Mouse (Mus musculus) lung, postnatal 0 days (tissue): ENCODE measurements at regions not wholly inside any gene's neighbourhood (a gene's known extent, or its start where the extent isn't known, plus 50 kb on each side); places are given as distances from the start of the nearest gene placed in this dataset.

Source experiments
- ATAC-seq: fragments of 200-750 bp; cut with Nextera tagmentation; 2 replicates; pipeline ENCODE4 v1.8.0; 2017; ENCODE audit warnings: moderate library complexity
- DNase-seq: peaks from one replicate; pipeline ENCODE4 v3.0.0-alpha.2; 2016; ENCODE audit warnings: low spot score
- H3K27ac ChIP-seq: fragments of 300-500 bp; sonication (generic); 2 replicates; pipeline ENCODE4 v1.5.1; 2014; ENCODE audit warnings: antibody characterized with exemption, mild to moderate bottlenecking, low read length, mixed read lengths
- H3K27me3 ChIP-seq: fragments of 300-500 bp; sonication (generic); replicated peaks from 2 replicates; pipeline ENCODE4 v1.6.1; 2014; ENCODE audit warnings: low read length, mixed read lengths; ENCODE audit not compliant: insufficient read depth
- H3K36me3 ChIP-seq: fragments of 300-500 bp; sonication (generic); 2 replicates; pipeline ENCODE4 v1.6.1; 2014; ENCODE audit warnings: low read length, mixed read lengths; ENCODE audit not compliant: insufficient read depth
- H3K4me1 ChIP-seq: fragments of 300-500 bp; sonication (generic); 2 replicates; pipeline ENCODE4 v1.6.1; 2014; ENCODE audit warnings: antibody characterized with exemption, low read depth, low read length, mixed read lengths; ENCODE audit not compliant: insufficient read depth
- H3K4me2 ChIP-seq: fragments of 300-500 bp; sonication (generic); replicated peaks from 2 replicates; pipeline ENCODE4 v1.6.1; 2014; ENCODE audit warnings: low read depth, mild to moderate bottlenecking, low read length, moderate library complexity, mixed read lengths
- H3K4me3 ChIP-seq: fragments of 300-500 bp; sonication (generic); 2 replicates; pipeline ENCODE4 v1.5.1; 2014; ENCODE audit warnings: low read depth, low read length
- H3K9ac ChIP-seq: fragments of 300-500 bp; sonication (generic); replicated peaks from 2 replicates; pipeline ENCODE4 v1.6.1; 2014; ENCODE audit warnings: low read depth, mild to moderate bottlenecking
- H3K9me3 ChIP-seq: fragments of 300-500 bp; sonication (generic); 2 replicates; pipeline ENCODE4 v1.6.1; 2016; ENCODE audit warnings: low read length, mixed read lengths
- CTCF ChIP-seq: IDR thresholded peaks from 2 replicates; pipeline ENCODE4 v1.5.1; 2016; ENCODE audit warnings: antibody characterized with exemption, mild to moderate bottlenecking
- EP300 ChIP-seq: IDR thresholded peaks from 2 replicates; pipeline ENCODE4 v1.6.1; 2016; ENCODE audit warnings: antibody characterized with exemption, mild to moderate bottlenecking, control low read depth
- WGBS: fragments of 180-500 bp; shearing (Covaris S2); extraction: QIAGEN DNeasy Blood & Tissue Kit; methylation state at CpG from one replicate; pipeline ENCODE4 v1.1.7; 2014; 5-methylcytosine and 5-hydroxymethylcytosine counted together

GRCm38 (mm10) chrX:130932390-130932789 lies 1182.8 kb downstream of the Diaph2 start:
- H3K4me2 ChIP-seq = no peak overlapping the region
- H3K9me3 ChIP-seq = no peaks in the 10 kb centered on the region
- 63% methylated on average over 4 of the region's 4 CpGs for WGBS
- H3K4me3 ChIP-seq = no peak overlapping the region
- no peaks in the 10 kb centered on the region for H3K27me3 ChIP-seq
- no peaks in the 10 kb centered on the region for H3K4me1 ChIP-seq
- ATAC-seq (no peak), DNase-seq (no peak)
- no peak overlapping the region for H3K27ac ChIP-seq
- TF ChIP-seq CTCF (no peak), EP300 (no peak)
- H3K36me3 ChIP-seq = no peaks in the 10 kb centered on the region
- H3K9ac ChIP-seq = no peak overlapping the region

- Histone ChIP-seq H3K9me3 (no peaks in the 10 kb centered on the region), H3K27ac (no peak overlapping the region), H3K36me3 (no peaks in the 10 kb centered on the region), H3K4me1 (no peaks in the 10 kb centered on the region), H3K4me3 (no peak overlapping the region), H3K9ac (no peak overlapping the region), H3K4me2 (no peak overlapping the region), H3K27me3 (no peaks in the 10 kb centered on the region)
- ATAC-seq (no peak), DNase-seq (no peak)
- no peak for TF ChIP-seq EP300
- TF ChIP-seq CTCF = no peak
Measured at GRCm38 (mm10) chrX:130938723-130939122, 1189.2 kb downstream of the Diaph2 start.

GRCm38 (mm10) chrX:130944531-130944930 lies 1195.0 kb downstream of the Diaph2 start:
- ATAC-seq (no peak), DNase-seq (peak; percentile 5)
- Histone ChIP-seq H3K9ac (no peak overlapping the region), H3K4me1 (no peaks in the 10 kb centered on the region), H3K27me3 (no peaks in the 10 kb centered on the region), H3K4me3 (no peak overlapping the region), H3K9me3 (no peaks in the 10 kb centered on the region), H3K4me2 (no peak overlapping the region), H3K36me3 (no peaks in the 10 kb centered on the region), H3K27ac (no peak overlapping the region)
- WGBS = 20% methylated on average over 1 of the region's 1 CpGs
- TF ChIP-seq EP300 = no peak
- TF ChIP-seq CTCF = no peak
